Mouse (Mus musculus): Measurements from ENCODE around the gene Zkscan6. TPM values are rescaled to one million over a fixed set of nuclear protein-coding genes. Genes with fewer than 3 reads are reported as not detected.

Gene Zkscan6
- polyA plus RNA-seq, 1 experiment from 2014 or later = 15.7 TPM

Other genes starting within 250 kb of the Zkscan6 start
- gene Map2k4, start 18.9 kb upstream of the Zkscan6 start, polyA plus RNA-seq (2015; fragmentation: Nextera tagmentation; extraction: Ambion mirVana) = 58.8 and 63.6 TPM in 2 replicates

Data from limb, embryonic 15.5 days (tissue).